ENCODE assay signal across 16 mouse cellular contexts in the genomic region with DNA sequence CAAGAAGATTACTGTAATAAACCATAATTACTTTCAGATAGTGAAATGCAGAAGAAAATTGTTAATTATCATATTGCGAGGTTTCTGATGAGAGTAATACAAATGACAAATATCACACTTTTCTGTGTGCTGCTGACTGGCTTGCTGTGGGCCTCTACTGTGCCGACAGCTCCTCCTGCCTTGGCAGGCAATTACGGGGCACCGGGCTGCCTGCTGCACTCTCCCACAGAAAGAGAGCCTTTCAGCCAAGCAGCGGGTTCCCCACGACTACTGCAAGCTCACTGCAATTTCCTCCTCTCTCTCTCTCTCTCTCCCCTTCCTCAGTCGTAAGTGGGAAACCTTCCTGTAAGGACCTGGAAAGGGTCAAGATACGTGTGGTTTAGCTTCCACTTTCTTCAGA.
DNase-seq lines count a peak whose midpoint lies in the region; ATAC-seq and TF ChIP-seq lines count a peak whose summit lies in the region.
"Had no signal": no experiment of that assay in that cellular context is flagged by ENCODE, and none has a peak within 500 bp of the region (broad histone marks: within the 10 kb centered on the region; RNA-seq: fewer than 3 reads in every experiment).

No protein-coding gene starts in this region.

- no peak overlapping the region for H3K9ac ChIP-seq in hindbrain, embryonic 13.5 days
- no peak overlapping the region for H3K9ac ChIP-seq in hindbrain, embryonic 12.5 days
- H3K9ac ChIP-seq in midbrain, embryonic 15.5 days: no peak overlapping the region
- no peak overlapping the region for H3K9ac ChIP-seq in forebrain, postnatal 0 days
- H3K9ac ChIP-seq: intestine, embryonic 15.5 days; liver, embryonic 14.5 days had no signal

- H3K9me3 ChIP-seq in hindbrain, embryonic 13.5 days: no peaks in the 10 kb centered on the region
- no peaks in the 10 kb centered on the region for H3K9me3 ChIP-seq in hindbrain, embryonic 12.5 days (replicated peaks)
- no peaks in the 10 kb centered on the region for H3K9me3 ChIP-seq in midbrain, embryonic 15.5 days
- H3K9me3 ChIP-seq in midbrain, embryonic 10.5 days (replicated peaks): no peaks in the 10 kb centered on the region
- H3K9me3 ChIP-seq in forebrain, postnatal 0 days (ENCODE audit: low read length): no peaks in the 10 kb centered on the region
- H3K9me3 ChIP-seq: intestine, embryonic 15.5 days had no signal

- 30% methylated on average over 8 of the region's 8 CpGs for WGBS in hindbrain, embryonic 13.5 days
- 37% methylated on average over 8 of the region's 8 CpGs for WGBS in hindbrain, embryonic 12.5 days
- 47% methylated on average over 8 of the region's 8 CpGs for WGBS in midbrain, embryonic 15.5 days
- 48% methylated on average over 8 of the region's 8 CpGs for WGBS in midbrain, embryonic 10.5 days
- WGBS in forebrain, postnatal 0 days: 20% methylated on average over 8 of the region's 8 CpGs

- TF ChIP-seq CTCF in forebrain, postnatal 0 days (IDR thresholded peaks at IDR 0.05; ENCODE audit: low read depth): no peak

- no peak for ATAC-seq in cerebellum, adult (ENCODE audit: insufficient number of reproducible peaks, low FRiP score, low TSS enrichment)
- peak; percentile 53; the same call in 1 of the 2 replicates for ATAC-seq in hindbrain, embryonic 13.5 days (ENCODE audit: low FRiP score)
- no peak for ATAC-seq in hindbrain, embryonic 12.5 days (ENCODE audit: low FRiP score)
- ATAC-seq in midbrain, embryonic 15.5 days (replicated peaks): peak; percentile 45; the same call in 1 of the 2 replicates
- ATAC-seq in forebrain, postnatal 0 days: peak; percentile 51; the same call in 1 of the 2 replicates
- ATAC-seq: intestine, embryonic 15.5 days; lung, postnatal 0 days had no signal

- no peak overlapping the region for H3K4me2 ChIP-seq in hindbrain, embryonic 13.5 days
- H3K4me2 ChIP-seq in hindbrain, embryonic 12.5 days (replicated peaks): no peak overlapping the region
- H3K4me2 ChIP-seq in midbrain, embryonic 15.5 days: no peak overlapping the region
- H3K4me2 ChIP-seq in forebrain, postnatal 0 days (ENCODE audit: low read depth): no peak overlapping the region
- H3K4me2 ChIP-seq: intestine, embryonic 15.5 days had no signal

- H3K4me3 ChIP-seq in hindbrain, embryonic 13.5 days: no peak overlapping the region
- no peak overlapping the region for H3K4me3 ChIP-seq in hindbrain, embryonic 12.5 days
- no peak overlapping the region for H3K4me3 ChIP-seq in midbrain, embryonic 15.5 days
- H3K4me3 ChIP-seq in midbrain, embryonic 10.5 days: no peak overlapping the region
- H3K4me3 ChIP-seq in forebrain, postnatal 0 days (ENCODE audit: low read depth, low read length): no peak overlapping the region
- H3K4me3 ChIP-seq: intestine, embryonic 15.5 days had no signal

- H3K4me1 ChIP-seq in hindbrain, embryonic 13.5 days (replicated peaks): peaks cover 24% of the 10 kb centered on the region
- peaks cover 5% of the 10 kb centered on the region; the same call in 1 of the 2 replicates for H3K4me1 ChIP-seq in hindbrain, embryonic 12.5 days
- H3K4me1 ChIP-seq in midbrain, embryonic 15.5 days: peaks cover 10% of the 10 kb centered on the region
- peaks cover 12% of the 10 kb centered on the region for H3K4me1 ChIP-seq in midbrain, embryonic 10.5 days
- H3K4me1 ChIP-seq in forebrain, postnatal 0 days (ENCODE audit: insufficient read depth): no peaks in the 10 kb centered on the region
- H3K4me1 ChIP-seq: intestine, embryonic 15.5 days had no signal

- no peaks in the 10 kb centered on the region for H3K27me3 ChIP-seq in hindbrain, embryonic 13.5 days
- no peaks in the 10 kb centered on the region for H3K27me3 ChIP-seq in hindbrain, embryonic 12.5 days
- H3K27me3 ChIP-seq in midbrain, embryonic 15.5 days (replicated peaks): no peaks in the 10 kb centered on the region
- no peaks in the 10 kb centered on the region for H3K27me3 ChIP-seq in midbrain, embryonic 10.5 days (ENCODE audit: low read depth, poor library complexity, severe bottlenecking)
- no peaks in the 10 kb centered on the region for H3K27me3 ChIP-seq in forebrain, postnatal 0 days (ENCODE audit: insufficient read depth, low read length)
- H3K27me3 ChIP-seq: CH12.LX; intestine, embryonic 15.5 days had no signal

- peak overlapping the region; percentile 69 for H3K27ac ChIP-seq in hindbrain, embryonic 13.5 days
- H3K27ac ChIP-seq in hindbrain, embryonic 12.5 days: no peak overlapping the region
- H3K27ac ChIP-seq in midbrain, embryonic 15.5 days: 0 out of 2 replicates have a peak overlapping the region, but pooled peaks have one; percentile 1
- H3K27ac ChIP-seq in midbrain, embryonic 10.5 days (replicated peaks): no peak overlapping the region
- H3K27ac ChIP-seq in forebrain, postnatal 0 days (ENCODE audit: low read depth, low read length): no peak overlapping the region
- H3K27ac ChIP-seq: intestine, embryonic 15.5 days; liver, embryonic 14.5 days had no signal

- peak; percentile 28 for DNase-seq in cerebellum, adult 8-10 months
- DNase-seq in midbrain, embryonic 10.5 days (ENCODE audit: low spot score): no peak
- DNase-seq in forebrain, postnatal 0 days: peak; percentile 29
- DNase-seq in kidney, adult 8-10 months: no peak
- DNase-seq: adrenal gland, postnatal 10 days; heart, postnatal 14 days; kidney, postnatal 14 days; right cerebral cortex, postnatal 25 days had no signal

- H3K36me3 ChIP-seq in hindbrain, embryonic 13.5 days: peaks cover 27% of the 10 kb centered on the region
- H3K36me3 ChIP-seq in hindbrain, embryonic 12.5 days: no peaks in the 10 kb centered on the region
- H3K36me3 ChIP-seq in midbrain, embryonic 15.5 days (replicated peaks): 0 out of 2 replicates have a peak, but pooled peaks cover 10% of the 10 kb centered on the region
- no peaks in the 10 kb centered on the region for H3K36me3 ChIP-seq in midbrain, embryonic 10.5 days
- peaks cover 28% of the 10 kb centered on the region for H3K36me3 ChIP-seq in forebrain, postnatal 0 days (ENCODE audit: insufficient read depth)

Comparison
In these comparisons a context has a peak if more than half of its experiments do, and no peak if none do; other contexts are left out.
1. ATAC-seq: peak in hindbrain, embryonic 13.5 days (single experiment), midbrain, embryonic 15.5 days (single experiment) and forebrain, postnatal 0 days (single experiment); none in cerebellum, adult (single experiment) and hindbrain, embryonic 12.5 days (single experiment).
2. H3K27ac ChIP-seq: peak in hindbrain, embryonic 13.5 days (single experiment) and midbrain, embryonic 15.5 days (single experiment); none in hindbrain, embryonic 12.5 days (single experiment), midbrain, embryonic 10.5 days (single experiment) and forebrain, postnatal 0 days (single experiment).
3. DNase-seq: peak in cerebellum, adult 8-10 months (single experiment) and forebrain, postnatal 0 days (single experiment); none in midbrain, embryonic 10.5 days (single experiment) and kidney, adult 8-10 months (0 of 2).